Mouse (Mus musculus): ENCODE results near the gene Diaph2.

- TF ChIP-seq CTCF (IDR thresholded peaks at IDR 0.05; ENCODE audit: borderline replicate concordance, insufficient read depth, low read depth, low read length) (no peak), POLR2A (IDR thresholded peaks at IDR 0.05; ENCODE audit: borderline replicate concordance, insufficient read depth, low read length) (no peak)
These were observed 39.9 kb upstream of the Diaph2 start for GRCm38 (mm10) chrX:129709656-129710055.
